Mouse (Mus musculus): ENCODE results near the gene Nos1ap. TPM values are rescaled to one million over a fixed set of nuclear protein-coding genes. Genes with fewer than 3 reads are reported as not detected.

Nos1ap gene
- polyA plus RNA-seq, 1 experiment from 2014 or later: 28.3 TPM

- no peaks in the 10 kb centered on the region for H3K27me3 ChIP-seq (replicated peaks)
- no peaks in the 10 kb centered on the region for H3K36me3 ChIP-seq (replicated peaks)
- no peaks in the 10 kb centered on the region for H3K9me3 ChIP-seq
- H3K4me1 ChIP-seq: peaks cover 8% of the 10 kb centered on the region
- no peak overlapping the region for H3K9ac ChIP-seq
- H3K4me2 ChIP-seq: no peak overlapping the region
- 67% methylated on average over 6 of the region's 6 CpGs for WGBS
- no peak overlapping the region for H3K4me3 ChIP-seq
- H3K27ac ChIP-seq: no peak overlapping the region
- ATAC-seq (replicated peaks): no peak
These were observed 83.4 kb downstream of the Nos1ap start for GRCm38 (mm10) chr1:170506309-170506708.

- H3K4me2 ChIP-seq: no peak overlapping the region
- no peaks in the 10 kb centered on the region for H3K9me3 ChIP-seq
These were observed 84.6 kb downstream of the Nos1ap start for GRCm38 (mm10) chr1:170505107-170505506.

GRCm38 (mm10) chr1:170504378-170504777 lies 85.3 kb downstream of the Nos1ap start:
- H3K27me3 ChIP-seq (replicated peaks): no peaks in the 10 kb centered on the region
- no peak overlapping the region for H3K27ac ChIP-seq
- H3K4me1 ChIP-seq: peaks cover 8% of the 10 kb centered on the region
- H3K4me3 ChIP-seq: no peak overlapping the region
- no peak for ATAC-seq (replicated peaks)
- WGBS: 82% methylated on average over 4 of the region's 4 CpGs
- no peak overlapping the region for H3K9ac ChIP-seq
- H3K4me2 ChIP-seq: no peak overlapping the region
- no peaks in the 10 kb centered on the region for H3K9me3 ChIP-seq
- H3K36me3 ChIP-seq (replicated peaks): no peaks in the 10 kb centered on the region

More at GRCm38 (mm10) chr1:170505107-170505506, 84.6 kb downstream of the Nos1ap start:
- no peak for ATAC-seq (replicated peaks)
- Histone ChIP-seq H3K4me1 (peaks cover 8% of the 10 kb centered on the region), H3K4me3 (no peak overlapping the region), H3K36me3 (replicated peaks) (no peaks in the 10 kb centered on the region), H3K9ac (no peak overlapping the region), H3K27me3 (replicated peaks) (no peaks in the 10 kb centered on the region), H3K27ac (no peak overlapping the region)
- 86% methylated on average over 3 of the region's 3 CpGs for WGBS

- Histone ChIP-seq H3K27me3 (replicated peaks) (no peaks in the 10 kb centered on the region), H3K4me3 (no peak overlapping the region), H3K4me1 (peaks cover 8% of the 10 kb centered on the region), H3K27ac (no peak overlapping the region), H3K9me3 (no peaks in the 10 kb centered on the region), H3K36me3 (replicated peaks) (no peaks in the 10 kb centered on the region), H3K4me2 (no peak overlapping the region), H3K9ac (no peak overlapping the region)
- peak; percentile 38; the same call in 1 of the 2 replicates for ATAC-seq (replicated peaks)
- WGBS: 34% methylated on average over 4 of the region's 4 CpGs
These were observed 86.4 kb downstream of the Nos1ap start for GRCm38 (mm10) chr1:170503277-170503739.

GRCm38 (mm10) chr1:170502491-170503276 lies 87.0 kb downstream of the Nos1ap start:
- ATAC-seq (replicated peaks): peak; percentile 29; the same call in 1 of the 2 replicates
- 31% methylated on average over 11 of the region's 11 CpGs for WGBS
- Histone ChIP-seq H3K4me3 (no peak overlapping the region), H3K36me3 (replicated peaks) (no peaks in the 10 kb centered on the region), H3K4me1 (peaks cover 8% of the 10 kb centered on the region), H3K4me2 (no peak overlapping the region), H3K27me3 (replicated peaks) (no peaks in the 10 kb centered on the region), H3K9ac (no peak overlapping the region), H3K9me3 (no peaks in the 10 kb centered on the region), H3K27ac (no peak overlapping the region)

GRCm38 (mm10) chr1:170501970-170502369 lies 87.7 kb downstream of the Nos1ap start:
- no peak for ATAC-seq (replicated peaks)
- Histone ChIP-seq H3K27ac (no peak overlapping the region), H3K9me3 (no peaks in the 10 kb centered on the region), H3K36me3 (replicated peaks) (no peaks in the 10 kb centered on the region), H3K9ac (no peak overlapping the region), H3K4me2 (no peak overlapping the region), H3K4me1 (peaks cover 8% of the 10 kb centered on the region), H3K27me3 (replicated peaks) (no peaks in the 10 kb centered on the region), H3K4me3 (no peak overlapping the region)
- 96% methylated on average over 1 of the region's 1 CpGs for WGBS

- H3K4me1 ChIP-seq: peaks cover 8% of the 10 kb centered on the region
- ATAC-seq (replicated peaks): no peak
- 90% methylated on average over 7 of the region's 7 CpGs for WGBS
- no peak overlapping the region for H3K4me2 ChIP-seq
- no peaks in the 10 kb centered on the region for H3K9me3 ChIP-seq
- no peak overlapping the region for H3K9ac ChIP-seq
- H3K27ac ChIP-seq: no peak overlapping the region
- H3K4me3 ChIP-seq: no peak overlapping the region
- H3K27me3 ChIP-seq (replicated peaks): no peaks in the 10 kb centered on the region
- H3K36me3 ChIP-seq (replicated peaks): no peaks in the 10 kb centered on the region
These were observed 88.1 kb downstream of the Nos1ap start for GRCm38 (mm10) chr1:170501556-170501955.

GRCm38 (mm10) chr1:170499891-170500290 lies 89.8 kb downstream of the Nos1ap start:
- Histone ChIP-seq H3K4me3 (no peak overlapping the region), H3K27me3 (replicated peaks) (no peaks in the 10 kb centered on the region), H3K4me2 (no peak overlapping the region), H3K4me1 (peaks cover 8% of the 10 kb centered on the region), H3K9me3 (no peaks in the 10 kb centered on the region), H3K9ac (no peak overlapping the region), H3K27ac (no peak overlapping the region), H3K36me3 (replicated peaks) (no peaks in the 10 kb centered on the region)
- WGBS: 69% methylated on average over 6 of the region's 6 CpGs
- ATAC-seq (replicated peaks): no peak

GRCm38 (mm10) chr1:170499466-170499865 lies 90.2 kb downstream of the Nos1ap start:
- 80% methylated on average over 4 of the region's 4 CpGs for WGBS
- Histone ChIP-seq H3K27me3 (replicated peaks) (no peaks in the 10 kb centered on the region), H3K4me1 (peaks cover 8% of the 10 kb centered on the region), H3K9ac (no peak overlapping the region), H3K9me3 (no peaks in the 10 kb centered on the region), H3K36me3 (replicated peaks) (no peaks in the 10 kb centered on the region), H3K27ac (no peak overlapping the region), H3K4me2 (no peak overlapping the region), H3K4me3 (no peak overlapping the region)
- ATAC-seq (replicated peaks): no peak

GRCm38 (mm10) chr1:170498645-170499044 lies 91.0 kb downstream of the Nos1ap start:
- Histone ChIP-seq H3K9ac (no peak overlapping the region), H3K4me2 (no peak overlapping the region), H3K9me3 (no peaks in the 10 kb centered on the region), H3K36me3 (replicated peaks) (no peaks in the 10 kb centered on the region), H3K27me3 (replicated peaks) (no peaks in the 10 kb centered on the region), H3K27ac (no peak overlapping the region), H3K4me3 (no peak overlapping the region), H3K4me1 (peaks cover 8% of the 10 kb centered on the region)
- 41% methylated on average over 4 of the region's 4 CpGs for WGBS
- no peak for ATAC-seq (replicated peaks)

GRCm38 (mm10) chr1:170496221-170496620 lies 93.4 kb downstream of the Nos1ap start:
- H3K9me3 ChIP-seq: no peaks in the 10 kb centered on the region
- no peak for ATAC-seq (replicated peaks)
- no peak overlapping the region for H3K4me2 ChIP-seq
- no peak overlapping the region for H3K27ac ChIP-seq
- H3K4me3 ChIP-seq: no peak overlapping the region
- H3K36me3 ChIP-seq (replicated peaks): no peaks in the 10 kb centered on the region
- H3K9ac ChIP-seq: no peak overlapping the region
- no peaks in the 10 kb centered on the region for H3K27me3 ChIP-seq (replicated peaks)
- H3K4me1 ChIP-seq: peaks cover 3% of the 10 kb centered on the region; the same call in 1 of the 2 replicates
- WGBS: 92% methylated on average over 8 of the region's 8 CpGs

GRCm38 (mm10) chr1:170495538-170496183 lies 94.0 kb downstream of the Nos1ap start:
- H3K4me3 ChIP-seq: no peak overlapping the region
- H3K9ac ChIP-seq: no peak overlapping the region
- H3K27ac ChIP-seq: no peak overlapping the region
- H3K36me3 ChIP-seq (replicated peaks): no peaks in the 10 kb centered on the region
- no peak for ATAC-seq (replicated peaks)
- H3K4me2 ChIP-seq: no peak overlapping the region
- 77% methylated on average over 13 of the region's 13 CpGs for WGBS
- H3K4me1 ChIP-seq: peaks cover 3% of the 10 kb centered on the region; the same call in 1 of the 2 replicates
- no peaks in the 10 kb centered on the region for H3K9me3 ChIP-seq
- H3K27me3 ChIP-seq (replicated peaks): no peaks in the 10 kb centered on the region

All from midbrain, embryonic 15.5 days (tissue).